Mouse (Mus musculus): ENCODE measurements around the gene Sectm1a.

GRCm38 (mm10) chr11:121045286-121045685 lies 35.7 kb downstream of the Sectm1a start:
- no peak for TF ChIP-seq CTCF (IDR thresholded peaks at IDR 0.05; ENCODE audit: low read depth, low read length)
- no peak for TF ChIP-seq POLR2A (IDR thresholded peaks at IDR 0.05; ENCODE audit: borderline replicate concordance, low read depth, low read length)

Measured in bone marrow macrophage, adult 2 months (primary cell).